Mouse (Mus musculus) ES-CJ7 (cell line): Measurements from ENCODE around the gene Mlf1.

Source experiments
- DNase-seq: peaks from one replicate; pipeline ENCODE4 v3.0.0; 2011; ENCODE audit warnings: low read depth, low spot score

The Mlf1 gene

DNA sequence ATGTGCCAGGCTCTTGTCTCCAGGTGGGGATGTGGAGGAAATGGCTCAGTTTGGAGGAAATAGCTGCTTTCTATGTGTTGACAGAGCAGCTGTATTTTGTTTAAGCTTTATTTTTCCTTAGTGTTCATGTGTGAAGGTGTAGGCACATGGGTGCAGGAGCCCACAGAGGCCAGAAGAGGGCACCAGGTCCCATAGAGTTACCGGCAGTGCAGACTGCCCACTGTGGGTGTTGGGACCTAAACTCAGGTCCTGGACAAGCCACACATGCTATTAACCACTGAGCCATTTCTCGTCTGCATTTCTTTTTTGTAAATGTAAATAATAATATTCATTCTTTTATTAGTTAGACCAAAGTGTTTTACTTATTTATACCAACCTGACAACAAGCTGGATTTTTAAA, 73.2 kb downstream of the Mlf1 start:
- peak; percentile 34 for DNase-seq
